Mouse (Mus musculus): ENCODE data around the gene Rab44. TPM values are rescaled to one million over a fixed set of nuclear protein-coding genes. Genes with fewer than 3 reads are reported as not detected.

The Rab44 gene
- total and polyA plus RNA-seq, 3 experiments = 0.23 to 0.70 TPM; not detected in 1

DNA sequence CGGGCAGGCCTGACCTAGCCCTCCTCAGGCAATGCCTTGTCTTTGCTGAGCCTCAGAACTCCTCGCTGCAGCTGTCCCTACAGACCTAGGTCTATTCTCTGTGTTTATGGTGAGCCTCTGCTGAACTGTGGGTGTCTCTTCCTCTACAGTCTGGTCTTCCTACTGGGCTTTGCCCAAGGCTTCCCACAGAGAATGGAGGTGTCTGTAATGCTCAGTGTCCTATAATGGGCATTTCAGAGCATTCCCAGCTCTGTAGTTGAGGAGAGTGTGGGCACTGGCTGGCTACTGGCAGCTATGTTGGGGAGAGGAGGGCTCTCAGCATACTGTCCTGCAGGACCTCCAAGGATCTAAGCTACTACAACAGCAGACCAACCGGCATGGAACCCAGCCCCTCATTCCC is 61.7 kb downstream of the Rab44 start:
- H3K36me3 ChIP-seq (ENCODE audit: control insufficient read depth, insufficient read depth, low read length) = no peaks in the 10 kb centered on the region
- intact Hi-C loops (cut with DNase I) = loop anchor here (2.0 to 10.0 kb wide), 2 partner anchors 195 to 339 kb away; no protein-coding TSS in a partner anchor
- H3K27ac ChIP-seq = no peak overlapping the region
- DNase-seq = no peak
- H3K4me1 ChIP-seq (ENCODE audit: control insufficient read depth, insufficient read depth, low read length) = no peaks in the 10 kb centered on the region; the same call in 1 of the 2 replicates
- WGBS = 56% methylated on average over 3 of the region's 3 CpGs
- no peak for TF ChIP-seq EP300 (IDR thresholded peaks at IDR 0.05; ENCODE audit: insufficient read depth, low read depth, low read length)
- TF ChIP-seq POLR2A (IDR thresholded peaks at IDR 0.05; ENCODE audit: insufficient read depth, low read depth, low read length) = no peak
- no peak for TF ChIP-seq CTCF (IDR thresholded peaks at IDR 0.05)
- H3K79me2 ChIP-seq (replicated peaks; ENCODE audit: control insufficient read depth, insufficient read depth, low read length) = no peaks in the 10 kb centered on the region
- H3K9ac ChIP-seq (ENCODE audit: low read depth, low read length) = no peak overlapping the region
- no peak overlapping the region for H3K4me3 ChIP-seq
- H3K27me3 ChIP-seq (ENCODE audit: control insufficient read depth, insufficient read depth, low read length) = no peaks in the 10 kb centered on the region

DNA sequence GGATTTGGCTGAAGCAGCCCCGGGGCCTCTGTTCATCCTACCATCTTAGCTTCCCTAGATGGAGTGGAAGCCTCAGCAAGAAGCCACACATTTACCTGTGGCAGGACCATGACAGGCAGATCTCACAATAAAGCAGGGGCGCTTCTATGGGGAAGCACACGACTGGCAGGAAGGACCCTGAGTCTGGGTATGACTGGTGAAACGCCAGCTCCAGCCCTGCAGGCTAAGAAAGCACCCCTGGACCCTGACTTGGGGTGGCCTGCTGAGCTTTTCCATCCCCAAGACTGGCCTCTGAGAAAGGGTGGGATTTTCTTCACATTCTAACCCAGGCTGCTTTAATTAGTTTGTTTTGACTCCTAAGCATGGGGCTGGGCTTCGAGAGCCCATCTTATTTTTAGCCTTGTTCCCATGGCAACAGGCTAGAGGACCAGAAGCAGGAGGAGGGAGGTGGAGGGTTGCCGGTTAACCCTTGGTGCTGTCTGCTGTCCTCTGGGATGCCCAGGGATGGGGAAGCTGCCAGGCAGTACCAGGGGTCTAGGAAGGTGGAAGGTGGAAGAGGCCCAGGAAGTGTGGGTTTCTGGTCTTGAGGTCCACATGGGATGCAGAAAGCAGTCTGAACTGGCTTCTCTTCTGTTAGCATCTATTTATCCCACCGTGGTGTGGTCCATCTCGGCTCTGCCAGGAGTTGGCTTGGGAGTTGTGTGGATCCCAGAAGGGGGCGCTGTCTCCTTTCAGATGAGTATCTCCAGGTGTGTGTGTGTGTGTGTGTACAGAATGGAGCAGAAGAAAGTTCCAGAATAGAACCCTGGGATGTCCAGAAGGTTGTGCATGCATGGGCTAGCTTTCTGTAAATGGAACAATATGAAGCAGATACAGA is 62.7 kb downstream of the Rab44 start:
- Histone ChIP-seq H3K36me3 (ENCODE audit: control insufficient read depth, insufficient read depth, low read length) (no peaks in the 10 kb centered on the region), H3K4me3 (no peak overlapping the region), H3K4me1 (ENCODE audit: control insufficient read depth, insufficient read depth, low read length) (no peaks in the 10 kb centered on the region; the same call in 1 of the 2 replicates), H3K27ac (no peak overlapping the region), H3K79me2 (replicated peaks; ENCODE audit: control insufficient read depth, insufficient read depth, low read length) (no peaks in the 10 kb centered on the region), H3K9ac (ENCODE audit: low read depth, low read length) (no peak overlapping the region), H3K27me3 (ENCODE audit: control insufficient read depth, insufficient read depth, low read length) (no peaks in the 10 kb centered on the region)
- intact Hi-C loops (cut with DNase I) = loop anchor here (1.0 to 10.0 kb wide), 3 partner anchors 70 to 338 kb away; no protein-coding TSS in a partner anchor
- peak; percentile 46 to 53 for DNase-seq
- TF ChIP-seq CTCF (IDR thresholded peaks at IDR 0.05) = peak; percentile 68
- no peak for TF ChIP-seq POLR2A (IDR thresholded peaks at IDR 0.05; ENCODE audit: insufficient read depth, low read depth, low read length)
- TF ChIP-seq EP300 (IDR thresholded peaks at IDR 0.05; ENCODE audit: insufficient read depth, low read depth, low read length) = 0 out of 2 replicates have a peak, but pooled peaks have one; percentile 63
- 27% methylated on average over 9 of the region's 9 CpGs for WGBS

DNA sequence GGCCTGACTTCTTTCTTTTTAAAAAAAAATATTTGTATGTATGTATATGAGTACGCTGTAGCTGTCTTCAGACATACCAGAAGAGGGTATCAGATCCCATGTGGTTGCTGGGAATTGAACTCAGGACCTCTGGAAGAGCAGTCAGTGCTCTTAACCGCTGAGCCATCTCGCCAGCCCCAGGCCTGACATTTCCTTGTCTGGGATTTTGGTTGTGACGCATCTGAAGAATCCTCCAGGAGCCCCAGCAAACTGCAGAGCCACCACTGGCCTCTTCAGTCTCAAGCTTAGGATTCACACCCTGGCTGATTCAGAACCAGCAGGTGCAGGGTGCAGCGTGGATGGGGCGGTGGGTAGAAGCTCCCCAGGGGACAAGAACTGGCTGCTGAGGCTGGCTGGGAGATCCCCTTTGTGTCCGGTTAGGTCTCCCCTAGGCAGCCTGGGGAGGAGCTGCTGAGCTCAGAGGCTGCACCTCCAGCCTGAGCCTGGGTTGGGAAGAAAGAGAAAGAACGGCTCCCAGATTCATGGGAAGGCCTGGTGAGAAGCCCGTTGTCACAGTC is 64.6 kb downstream of the Rab44 start:
- Histone ChIP-seq H3K27ac (no peak overlapping the region), H3K4me3 (no peak overlapping the region), H3K79me2 (replicated peaks; ENCODE audit: control insufficient read depth, insufficient read depth, low read length) (no peaks in the 10 kb centered on the region), H3K36me3 (ENCODE audit: control insufficient read depth, insufficient read depth, low read length) (no peaks in the 10 kb centered on the region), H3K9ac (ENCODE audit: low read depth, low read length) (no peak overlapping the region), H3K4me1 (ENCODE audit: control insufficient read depth, insufficient read depth, low read length) (no peaks in the 10 kb centered on the region), H3K27me3 (ENCODE audit: control insufficient read depth, insufficient read depth, low read length) (no peaks in the 10 kb centered on the region)
- TF ChIP-seq CTCF (IDR thresholded peaks at IDR 0.05) (no peak), POLR2A (IDR thresholded peaks at IDR 0.05; ENCODE audit: insufficient read depth, low read depth, low read length) (no peak), EP300 (IDR thresholded peaks at IDR 0.05; ENCODE audit: insufficient read depth, low read depth, low read length) (no peak)
- 79% methylated on average over 9 of the region's 9 CpGs for WGBS
- intact Hi-C loops (cut with DNase I) = loop anchor here (10.0 kb wide), 1 partner anchor 336 kb away; no protein-coding TSS in a partner anchor
- no peak for DNase-seq

DNA sequence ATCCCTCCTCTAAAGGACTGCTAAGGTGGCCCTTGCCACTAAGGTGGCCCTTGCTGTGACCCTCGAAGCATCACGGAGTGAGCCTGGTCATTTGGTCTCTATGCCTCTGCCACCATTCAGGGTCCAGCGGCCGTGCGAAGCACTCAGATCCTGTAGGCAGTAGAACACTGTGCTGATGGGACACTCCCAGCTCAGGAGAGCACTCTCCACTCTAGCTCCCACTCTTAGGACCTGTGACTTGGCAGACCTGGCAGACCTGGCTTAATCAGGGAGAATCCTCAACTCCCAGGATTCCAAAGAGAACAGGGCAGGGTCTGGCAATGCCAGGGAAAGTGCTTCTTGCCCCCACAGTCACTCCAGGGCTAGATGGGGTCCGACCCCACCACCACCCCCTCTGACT is 66.0 kb downstream of the Rab44 start:
- H3K9ac ChIP-seq (ENCODE audit: low read depth, low read length) = no peak overlapping the region
- H3K27ac ChIP-seq = no peak overlapping the region
- no peaks in the 10 kb centered on the region for H3K4me1 ChIP-seq (ENCODE audit: control insufficient read depth, insufficient read depth, low read length)
- H3K27me3 ChIP-seq (ENCODE audit: control insufficient read depth, insufficient read depth, low read length) = no peaks in the 10 kb centered on the region
- 95% methylated on average over 6 of the region's 6 CpGs for WGBS
- no peak for DNase-seq
- no peaks in the 10 kb centered on the region for H3K36me3 ChIP-seq (ENCODE audit: control insufficient read depth, insufficient read depth, low read length)
- TF ChIP-seq CTCF (IDR thresholded peaks at IDR 0.05) = no peak
- TF ChIP-seq POLR2A (IDR thresholded peaks at IDR 0.05; ENCODE audit: insufficient read depth, low read depth, low read length) = no peak
- TF ChIP-seq EP300 (IDR thresholded peaks at IDR 0.05; ENCODE audit: insufficient read depth, low read depth, low read length) = no peak
- H3K4me3 ChIP-seq = no peak overlapping the region
- intact Hi-C loops (cut with DNase I) = loop anchor here (10.0 kb wide), 1 partner anchor 335 kb away; no protein-coding TSS in a partner anchor
- H3K79me2 ChIP-seq (replicated peaks; ENCODE audit: control insufficient read depth, insufficient read depth, low read length) = no peaks in the 10 kb centered on the region

DNA sequence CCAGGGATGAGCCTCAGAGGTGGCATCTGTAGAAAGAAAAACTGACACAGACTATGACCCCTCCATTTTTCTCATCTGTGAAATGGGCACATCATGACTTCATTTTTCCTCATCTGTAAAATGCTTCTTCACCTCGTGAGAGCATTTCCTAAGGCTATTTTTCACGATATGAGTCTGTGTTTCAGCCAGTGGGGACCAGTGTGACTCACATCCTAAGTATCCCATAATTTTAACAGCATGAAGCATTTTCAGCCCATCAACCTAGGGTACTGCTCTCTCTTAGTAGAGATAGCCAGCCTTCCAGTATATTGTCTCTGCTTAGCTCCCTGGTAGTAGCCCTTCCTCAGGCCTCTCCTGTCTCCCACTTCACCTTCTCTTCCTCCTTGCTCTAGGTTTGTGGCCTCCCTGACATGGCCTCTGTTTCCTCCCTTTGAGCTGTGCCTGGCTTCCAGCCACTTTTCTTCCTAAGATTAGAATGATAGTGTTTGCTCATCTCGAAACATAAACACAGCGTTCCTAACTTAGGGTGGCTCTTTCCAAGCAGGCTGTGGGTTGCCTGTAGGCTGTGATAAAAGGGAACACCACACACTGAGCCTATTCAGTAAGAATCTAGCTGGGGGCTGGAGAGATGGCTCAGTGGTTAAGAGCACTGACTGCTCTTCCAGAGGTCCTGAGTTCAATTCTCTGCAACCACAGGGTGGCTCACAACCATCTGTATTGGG is 66.6 kb downstream of the Rab44 start:
- TF ChIP-seq POLR2A (IDR thresholded peaks at IDR 0.05; ENCODE audit: insufficient read depth, low read depth, low read length) (no peak), EP300 (IDR thresholded peaks at IDR 0.05; ENCODE audit: insufficient read depth, low read depth, low read length) (no peak), CTCF (IDR thresholded peaks at IDR 0.05) (no peak)
- WGBS = 41% methylated on average over 4 of the region's 4 CpGs
- Histone ChIP-seq H3K79me2 (replicated peaks; ENCODE audit: control insufficient read depth, insufficient read depth, low read length) (no peaks in the 10 kb centered on the region), H3K4me1 (ENCODE audit: control insufficient read depth, insufficient read depth, low read length) (no peaks in the 10 kb centered on the region), H3K36me3 (ENCODE audit: control insufficient read depth, insufficient read depth, low read length) (no peaks in the 10 kb centered on the region), H3K27me3 (ENCODE audit: control insufficient read depth, insufficient read depth, low read length) (no peaks in the 10 kb centered on the region), H3K27ac (no peak overlapping the region), H3K9ac (ENCODE audit: low read depth, low read length) (no peak overlapping the region), H3K4me3 (no peak overlapping the region)
- DNase-seq = no peak
- intact Hi-C loops (cut with DNase I) = no loop called here
